Mouse (Mus musculus) T-helper 17 cell (primary cell): ENCODE measurements at regions not wholly inside any gene's neighbourhood (a gene's known extent, or its start where the extent isn't known, plus 50 kb on each side); places are given as distances from the start of the nearest gene placed in this dataset.

Experiments used
- in situ Hi-C, 2 experiments: fragments of 300-600 bp; cut with MboI, MseI; formaldehyde crosslinking; loops; 1 replicate in 1 of 2; 2 replicates in 1 of 2; pipeline ENCODE4 v1.15.1; 2025; ENCODE audit warnings: high pct_unique_total_duplicates in 2 of 2

DNA sequence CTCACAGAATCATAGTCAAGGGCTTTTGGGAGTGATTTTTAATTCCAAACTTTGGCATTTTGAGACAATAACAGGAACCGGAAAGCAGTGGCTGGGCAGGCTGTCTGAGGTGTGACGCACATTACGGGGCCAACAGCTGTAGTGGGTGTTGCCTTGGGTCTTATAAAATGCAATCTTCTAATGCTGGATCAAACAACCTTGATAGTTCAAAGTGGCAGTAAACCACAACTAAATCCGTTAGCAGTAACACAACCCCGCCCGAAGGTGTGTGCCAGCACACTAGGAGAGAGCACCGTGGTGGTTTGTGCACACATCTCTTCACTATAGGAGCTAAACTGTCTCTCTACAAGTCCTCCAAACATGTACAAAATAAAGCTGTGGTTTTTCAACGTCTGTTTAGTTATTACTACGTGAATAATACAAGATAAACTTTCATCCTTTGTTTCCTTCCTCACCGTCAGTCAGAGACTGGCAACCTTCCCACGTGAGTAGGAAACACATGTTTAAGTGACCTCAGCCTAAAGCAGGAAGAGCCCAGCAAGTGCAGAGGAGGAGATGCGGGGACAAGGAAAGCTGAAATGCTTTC, 72.0 kb upstream of the Dph5 start:
- in situ Hi-C loops = loop anchor here in 1 of 2 experiments (5.0 kb wide), 1 partner anchor 103 kb away; no protein-coding TSS in a partner anchor

DNA sequence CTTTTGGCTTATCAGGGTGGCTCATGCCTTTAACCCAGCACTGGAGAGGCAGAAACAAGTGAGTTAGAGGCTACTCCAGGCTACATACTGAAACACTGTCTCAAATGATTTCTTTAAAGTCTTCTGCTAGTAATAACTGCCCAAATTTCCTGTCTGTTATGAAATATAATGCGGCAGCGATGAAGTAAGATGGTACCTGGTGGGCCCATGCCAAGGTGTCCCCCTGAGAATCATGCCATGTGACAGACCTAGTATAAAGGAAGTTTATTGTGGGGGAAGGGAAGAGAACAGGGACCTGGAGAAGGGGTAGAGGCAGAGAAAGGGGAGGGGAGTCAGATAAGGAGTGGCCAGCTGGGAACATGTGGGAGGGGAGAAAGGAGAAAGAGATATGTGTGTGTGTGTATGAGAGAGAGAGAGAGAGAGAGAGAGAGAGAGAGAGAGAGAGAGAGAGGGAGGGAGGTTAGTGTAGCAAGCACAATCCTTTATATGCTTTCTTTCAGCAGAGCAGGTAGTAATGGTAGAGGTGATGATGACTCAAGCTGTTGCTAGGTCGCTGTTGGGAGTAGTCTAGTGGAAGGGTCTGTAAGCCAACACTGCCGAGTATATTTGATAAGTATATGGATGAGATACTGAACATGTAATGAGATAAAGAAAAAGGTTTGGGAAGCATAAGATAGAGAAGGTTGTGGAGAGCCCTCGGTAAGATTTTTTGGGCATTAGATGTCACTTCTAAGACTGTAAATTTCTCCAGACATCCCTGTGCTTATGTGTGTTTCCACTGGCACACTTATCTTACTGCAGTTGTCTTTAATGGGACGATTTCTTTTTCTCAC, 71.1 kb upstream of the Dph5 start:
- in situ Hi-C loops = loop anchor here in 1 of 2 experiments (5.0 kb wide), 1 partner anchor 104 kb away; no protein-coding TSS in a partner anchor

DNA sequence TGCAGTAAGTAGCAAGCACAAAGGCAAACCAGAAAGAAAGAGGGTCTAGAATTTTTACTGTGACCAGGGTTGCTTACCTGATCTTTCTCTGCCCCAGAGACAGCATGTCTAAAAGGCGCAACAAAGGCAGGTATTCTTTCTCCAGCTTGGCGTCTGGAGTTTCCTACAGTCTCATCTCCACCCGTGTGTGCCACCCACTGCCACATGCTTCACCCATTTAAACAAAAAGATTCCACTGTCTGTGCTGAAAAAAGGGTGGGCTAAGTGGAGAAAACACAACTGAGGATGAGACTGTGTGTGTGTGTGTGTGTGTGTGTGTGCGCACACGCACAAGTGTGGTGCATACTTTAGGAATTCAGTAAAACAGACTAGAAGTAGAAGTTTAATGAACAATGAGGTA, 69.9 kb upstream of the Dph5 start:
- in situ Hi-C loops = loop anchor here in 1 of 2 experiments (5.0 kb wide), 1 partner anchor 105 kb away; no protein-coding TSS in a partner anchor

DNA sequence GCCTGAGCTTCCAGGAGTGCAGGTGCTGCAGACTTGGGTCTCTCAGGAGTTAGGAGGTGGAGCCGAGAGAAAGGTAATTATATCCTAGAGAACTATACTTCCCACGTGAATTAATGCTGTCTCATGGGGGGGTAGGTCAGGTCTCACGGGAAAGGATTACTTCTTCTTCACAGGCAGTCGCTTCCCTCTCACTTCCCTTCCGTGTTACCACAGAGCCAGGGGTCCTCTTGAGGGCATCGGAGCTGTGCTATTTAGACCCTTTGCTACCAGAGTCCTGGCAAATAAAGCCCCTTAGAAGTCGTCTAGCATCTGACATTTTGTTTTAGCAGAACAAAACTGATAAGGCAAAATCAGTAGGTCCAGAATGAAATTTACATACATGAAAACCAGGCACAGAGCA, 68.9 kb upstream of the Dph5 start:
- in situ Hi-C loops = loop anchor here in 1 of 2 experiments (5.0 kb wide), 1 partner anchor 106 kb away; no protein-coding TSS in a partner anchor

DNA sequence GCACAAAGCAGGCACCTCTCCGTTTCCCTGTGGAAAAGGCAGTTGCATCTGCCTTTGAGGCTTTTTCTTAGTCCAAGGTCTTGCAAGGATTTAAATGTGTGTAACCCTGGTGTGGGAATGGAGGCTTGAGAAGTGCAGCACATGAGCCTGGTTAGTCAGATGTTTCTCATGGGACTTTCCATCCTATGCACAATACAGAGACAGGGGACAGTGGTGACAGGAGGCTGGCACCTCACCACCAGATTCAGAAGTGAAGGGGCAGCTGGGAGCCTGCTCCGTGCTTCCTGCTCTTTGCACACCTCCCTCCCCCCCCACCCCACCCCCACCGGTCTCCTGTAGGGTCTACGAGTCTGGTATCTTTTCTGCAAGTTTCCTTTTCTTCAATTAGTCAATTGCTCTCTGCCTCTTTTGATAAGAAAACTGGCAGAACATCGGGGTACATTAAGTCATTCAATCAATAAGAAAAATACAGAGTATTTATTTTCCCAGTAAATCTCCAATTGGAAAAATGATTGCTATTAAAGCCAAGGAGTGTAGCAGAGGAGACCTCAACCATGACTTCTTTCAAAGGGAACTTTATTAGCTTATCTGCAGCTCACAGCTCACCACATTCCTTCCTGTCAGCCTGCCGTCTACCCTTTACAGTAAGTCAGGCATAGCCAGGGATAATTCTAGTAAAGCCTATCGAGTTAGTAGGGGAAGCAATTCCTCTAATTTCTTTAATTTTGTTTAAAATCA, 68.1 kb upstream of the Dph5 start:
- in situ Hi-C loops = loop anchor here in 1 of 2 experiments (5.0 kb wide), 1 partner anchor 107 kb away; no protein-coding TSS in a partner anchor

DNA sequence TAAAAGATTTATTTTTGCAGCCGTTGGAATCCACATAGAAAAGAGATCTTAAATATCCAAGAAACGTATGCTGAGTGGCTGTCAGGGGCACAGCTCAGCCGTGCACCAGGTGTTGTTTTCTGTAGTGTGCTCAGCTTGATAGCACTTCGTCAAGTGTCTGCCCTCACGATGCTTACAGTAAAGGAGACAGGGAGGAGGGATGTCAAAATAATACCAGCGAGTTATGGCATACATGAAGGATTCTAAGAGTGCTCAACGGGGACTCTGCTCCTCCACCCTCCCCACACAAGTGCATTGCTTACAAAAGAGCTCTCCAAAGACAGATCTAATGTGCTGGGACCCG, 67.5 kb upstream of the Dph5 start:
- in situ Hi-C loops = no loop called here

DNA sequence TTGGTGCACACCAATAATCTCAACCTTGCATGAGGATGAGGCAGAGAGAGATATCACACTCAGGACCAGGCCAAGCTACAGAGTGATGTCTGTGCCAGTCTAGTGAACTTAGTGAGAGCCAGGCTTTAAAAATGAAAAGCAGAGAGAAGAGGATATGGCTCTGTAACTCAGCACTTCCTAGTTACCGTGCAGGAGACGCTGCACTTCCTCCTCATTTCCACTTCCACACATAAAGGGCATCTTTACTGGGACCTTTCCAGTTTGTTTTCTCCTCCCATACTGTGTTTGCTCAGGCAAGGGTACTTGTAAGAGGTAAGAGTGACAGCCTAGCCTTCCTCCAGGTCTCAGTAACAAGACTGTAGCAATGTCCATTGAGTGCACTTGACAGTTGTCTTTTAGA, 66.0 kb upstream of the Dph5 start:
- in situ Hi-C loops = no loop called here

DNA sequence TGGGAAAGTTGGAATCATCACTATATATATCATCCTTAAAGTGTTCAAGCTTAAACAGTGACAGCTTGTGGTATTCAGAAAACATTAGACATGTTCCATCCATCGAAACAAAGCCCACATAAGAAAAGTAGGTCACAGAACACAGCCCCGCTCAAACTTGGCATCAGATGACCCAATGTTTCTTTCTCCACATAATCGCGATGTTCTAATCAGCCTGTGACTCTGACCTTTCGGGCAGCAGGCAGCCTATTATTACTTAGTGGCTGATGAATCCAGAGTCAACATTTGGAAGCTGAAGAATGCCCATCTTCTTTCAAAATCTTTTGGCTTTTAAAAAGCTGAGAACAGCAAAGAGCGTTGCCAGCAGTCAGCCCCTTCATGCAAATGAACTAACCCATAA, 65.1 kb upstream of the Dph5 start:
- in situ Hi-C loops = no loop called here

DNA sequence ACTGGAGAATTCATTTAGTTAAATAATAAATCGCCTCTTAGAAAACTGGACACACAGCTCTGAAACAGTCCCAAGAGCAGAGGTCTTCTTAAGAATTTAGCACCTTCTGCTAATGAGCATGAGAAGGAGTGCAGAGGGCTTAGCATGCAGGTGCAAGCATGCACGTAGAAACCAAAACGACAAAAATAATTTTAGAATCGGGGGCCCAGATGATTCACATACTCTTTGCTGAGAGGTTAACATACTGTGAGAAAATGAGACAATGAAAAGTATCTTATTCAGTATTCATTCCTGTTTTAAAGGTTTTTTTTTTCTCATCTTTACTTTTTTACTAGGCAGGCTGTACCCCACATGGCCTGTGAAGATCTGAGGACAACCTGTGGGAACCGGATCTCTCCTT, 63.9 kb upstream of the Dph5 start:
- in situ Hi-C loops = no loop called here

DNA sequence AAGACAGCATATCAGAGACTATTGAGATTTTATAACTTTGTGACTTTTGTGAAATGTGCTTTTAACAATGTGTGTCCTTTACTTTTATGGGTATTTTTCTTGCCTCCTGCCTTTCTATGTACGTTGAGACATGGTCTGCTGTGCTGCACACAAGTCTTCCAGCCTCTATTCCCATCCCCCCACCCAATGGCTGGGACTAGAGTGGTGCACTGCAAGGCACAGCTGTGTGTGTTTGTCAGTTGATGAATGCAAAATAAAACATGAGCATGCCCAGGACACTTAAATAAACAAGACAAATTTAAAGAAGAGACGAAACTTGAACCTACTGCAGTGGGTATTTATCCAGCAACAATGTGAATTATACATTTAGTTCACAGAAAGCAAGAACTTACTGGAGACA, 62.8 kb upstream of the Dph5 start:
- in situ Hi-C loops = no loop called here

DNA sequence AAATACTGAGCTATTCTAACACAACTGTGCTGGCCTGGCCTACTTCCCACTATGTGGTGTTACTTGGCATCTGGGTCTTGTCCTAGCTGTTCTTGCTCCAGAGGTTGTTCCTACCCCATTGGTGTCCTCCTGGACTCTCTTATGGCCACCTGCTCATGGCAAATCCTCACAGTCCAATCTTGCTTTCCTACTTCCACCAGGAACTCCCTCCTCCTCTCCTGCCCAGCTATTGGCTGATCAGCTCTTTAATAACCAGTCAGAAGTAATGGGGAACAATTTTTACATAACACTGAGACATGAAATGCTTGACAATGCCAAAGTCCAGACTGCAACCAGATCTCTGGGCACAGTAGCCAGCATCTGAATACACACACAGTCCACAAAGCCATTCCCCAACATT, 52.3 kb upstream of the Dph5 start:
- in situ Hi-C loops = no loop called here

DNA sequence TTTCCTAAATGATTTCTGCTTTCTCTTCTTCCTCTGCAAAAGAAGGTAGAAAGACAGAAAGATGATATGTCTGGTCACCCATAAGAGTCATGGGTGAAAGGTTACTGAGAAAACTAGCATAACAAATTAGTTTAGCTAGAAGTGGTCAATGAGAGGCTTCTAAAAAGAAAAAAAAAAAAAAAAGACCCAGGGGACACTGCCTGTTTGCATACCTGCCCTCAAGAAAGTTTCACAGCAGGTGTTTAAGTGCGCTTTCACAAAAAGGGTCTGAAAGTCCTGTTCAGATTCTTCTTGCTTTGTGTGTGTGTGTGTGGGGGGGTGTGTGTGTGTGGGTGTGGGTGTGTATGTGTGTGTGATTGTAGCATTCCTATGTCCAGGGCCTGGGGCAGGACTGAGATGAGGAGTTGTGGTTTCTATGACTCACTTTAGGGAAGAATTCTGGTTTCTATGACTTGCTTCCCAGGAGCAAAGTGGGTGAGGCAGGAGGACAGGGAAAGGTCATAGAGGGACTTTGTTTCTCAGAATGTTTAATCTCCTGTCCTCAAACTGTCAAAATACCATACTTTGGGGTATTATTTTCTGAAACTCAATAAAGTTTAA, 49.9 kb upstream of the Dph5 start:
- in situ Hi-C loops = no loop called here
